Mouse (Mus musculus) neural tube, embryonic 15.5 days (tissue): ENCODE measurements around the gene Tfdp2. TPM values are rescaled to one million over a fixed set of nuclear protein-coding genes. Genes with fewer than 3 reads are reported as not detected.

Source experiments
- ATAC-seq: fragments of 200-750 bp; cut with Nextera tagmentation; 2 replicates; pipeline ENCODE4 v1.8.0; 2017; ENCODE audit warnings: mild to moderate bottlenecking, moderate TSS enrichment, moderate library complexity; ENCODE audit not compliant: low FRiP score
- H3K27ac ChIP-seq: fragments of 300-500 bp; sonication (generic); replicated peaks from 2 replicates; pipeline ENCODE4 v1.5.1; 2015; ENCODE audit warnings: mild to moderate bottlenecking, inconsistent platforms
- H3K27me3 ChIP-seq: fragments of 300-500 bp; sonication (generic); replicated peaks from 2 replicates; pipeline ENCODE4 v1.6.1; 2015; ENCODE audit warnings: inconsistent platforms
- H3K36me3 ChIP-seq: fragments of 300-500 bp; sonication (generic); 2 replicates; pipeline ENCODE4 v1.6.1; 2015; ENCODE audit warnings: inconsistent platforms
- H3K4me1 ChIP-seq: fragments of 300-500 bp; sonication (generic); 2 replicates; pipeline ENCODE4 v1.6.1; 2015; ENCODE audit warnings: inconsistent platforms
- H3K4me2 ChIP-seq: fragments of 300-500 bp; sonication (generic); 2 replicates; pipeline ENCODE4 v1.6.1; 2015; ENCODE audit warnings: inconsistent platforms, mild to moderate bottlenecking, moderate library complexity
- H3K4me3 ChIP-seq: fragments of 300-500 bp; sonication (generic); replicated peaks from 2 replicates; pipeline ENCODE4 v1.5.1; 2015; ENCODE audit warnings: mild to moderate bottlenecking, inconsistent platforms
- H3K9ac ChIP-seq: fragments of 300-500 bp; sonication (generic); replicated peaks from 2 replicates; pipeline ENCODE4 v1.6.1; 2015; ENCODE audit warnings: mild to moderate bottlenecking, inconsistent platforms
- H3K9me3 ChIP-seq: fragments of 300-500 bp; sonication (generic); replicated peaks from 2 replicates; pipeline ENCODE4 v1.6.1; 2016; ENCODE audit warnings: inconsistent platforms
- WGBS: fragments of 180-500 bp; shearing (Covaris S2); methylation state at CpG from one replicate; pipeline ENCODE4 v1.1.7; 2015; ENCODE audit warnings: mixed read lengths; 5-methylcytosine and 5-hydroxymethylcytosine counted together
- polyA plus RNA-seq: library from polyadenylated mRNA; unstranded; fragments of >200 nt; fragmentation: Nextera tagmentation; extraction: Ambion mirVana; gene quantifications from 2 replicates; pipeline ENCODE4 v1.2.1, GENCODE M21; 2015

Tfdp2 gene
- polyA plus RNA-seq, 1 experiment from 2014 or later, result 16.2 TPM

DNA sequence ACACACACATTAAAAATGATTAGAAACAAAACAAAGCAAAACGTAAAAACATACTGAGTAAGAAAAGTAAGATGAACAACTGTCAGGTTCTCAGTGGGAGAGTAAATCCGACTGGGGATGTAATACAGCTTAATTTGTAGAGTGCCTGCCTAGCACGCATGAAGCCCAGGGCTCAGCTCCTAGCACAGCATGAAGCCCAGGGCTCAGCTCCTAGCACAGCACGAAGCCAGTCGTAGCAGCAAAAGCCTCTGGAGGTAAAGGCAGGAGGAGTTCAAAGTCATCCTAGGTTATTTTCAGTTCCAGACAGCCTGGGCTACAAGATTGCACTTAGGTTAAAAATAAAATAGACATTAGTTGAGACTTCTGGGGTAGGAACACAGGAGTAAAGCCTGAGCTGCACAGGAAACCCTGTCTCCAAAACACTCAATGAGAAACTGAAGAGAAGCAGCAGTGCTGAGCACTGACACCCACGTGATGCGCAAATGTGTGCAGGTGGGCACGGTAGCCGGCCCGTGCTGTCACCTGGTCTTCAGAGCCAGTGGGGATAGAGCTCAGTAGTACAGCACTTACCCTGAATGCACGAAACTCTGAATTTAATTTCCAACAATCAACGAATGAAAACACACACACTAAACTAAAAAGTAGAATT, 157.2 kb downstream of the Tfdp2 start:
- H3K4me1 ChIP-seq, result 0 out of 2 replicates have a peak, but pooled peaks cover 2% of the 10 kb centered on the region
- no peaks in the 10 kb centered on the region for H3K36me3 ChIP-seq
- WGBS, result 83% methylated on average over 12 of the region's 12 CpGs
- H3K9me3 ChIP-seq, result no peaks in the 10 kb centered on the region
- no peak overlapping the region for H3K9ac ChIP-seq
- no peak for ATAC-seq
- no peak overlapping the region for H3K27ac ChIP-seq
- H3K4me3 ChIP-seq, result no peak overlapping the region
- no peak overlapping the region for H3K4me2 ChIP-seq
- no peaks in the 10 kb centered on the region for H3K27me3 ChIP-seq

- no peak overlapping the region for H3K9ac ChIP-seq
- H3K27ac ChIP-seq, result no peak overlapping the region
- no peaks in the 10 kb centered on the region for H3K9me3 ChIP-seq
- 0 out of 2 replicates have a peak, but pooled peaks cover 2% of the 10 kb centered on the region for H3K4me1 ChIP-seq
- H3K4me2 ChIP-seq, result no peak overlapping the region
- WGBS, result 75% methylated on average over 8 of the region's 8 CpGs
- no peak overlapping the region for H3K4me3 ChIP-seq
- H3K36me3 ChIP-seq, result no peaks in the 10 kb centered on the region
- ATAC-seq, result no peak
- H3K27me3 ChIP-seq, result no peaks in the 10 kb centered on the region
These were observed 157.7 kb downstream of the Tfdp2 start for GRCm38 (mm10) chr9:96353799-96354198.

- Histone ChIP-seq H3K4me3 (no peak overlapping the region), H3K9ac (no peak overlapping the region), H3K4me2 (no peak overlapping the region), H3K36me3 (no peaks in the 10 kb centered on the region), H3K27ac (no peak overlapping the region), H3K4me1 (peaks cover 25% of the 10 kb centered on the region), H3K9me3 (no peaks in the 10 kb centered on the region), H3K27me3 (no peaks in the 10 kb centered on the region)
- no peak for ATAC-seq
- 96% methylated on average over 3 of the region's 3 CpGs for WGBS
These were observed 164.0 kb downstream of the Tfdp2 start for GRCm38 (mm10) chr9:96360056-96360455.

GRCm38 (mm10) chr9:96363581-96364140, 167.6 kb downstream of the Tfdp2 start:
- Histone ChIP-seq H3K27me3 (no peaks in the 10 kb centered on the region), H3K9ac (peak overlapping the region; percentile 70), H3K36me3 (no peaks in the 10 kb centered on the region), H3K4me2 (peak overlapping the region; percentile 66), H3K4me1 (peaks cover 27% of the 10 kb centered on the region), H3K4me3 (peak overlapping the region; percentile 91), H3K27ac (peak overlapping the region; percentile 90), H3K9me3 (no peaks in the 10 kb centered on the region)
- under 1% methylated on average over 52 of the region's 64 CpGs for WGBS
- peak; percentile 69 for ATAC-seq

DNA sequence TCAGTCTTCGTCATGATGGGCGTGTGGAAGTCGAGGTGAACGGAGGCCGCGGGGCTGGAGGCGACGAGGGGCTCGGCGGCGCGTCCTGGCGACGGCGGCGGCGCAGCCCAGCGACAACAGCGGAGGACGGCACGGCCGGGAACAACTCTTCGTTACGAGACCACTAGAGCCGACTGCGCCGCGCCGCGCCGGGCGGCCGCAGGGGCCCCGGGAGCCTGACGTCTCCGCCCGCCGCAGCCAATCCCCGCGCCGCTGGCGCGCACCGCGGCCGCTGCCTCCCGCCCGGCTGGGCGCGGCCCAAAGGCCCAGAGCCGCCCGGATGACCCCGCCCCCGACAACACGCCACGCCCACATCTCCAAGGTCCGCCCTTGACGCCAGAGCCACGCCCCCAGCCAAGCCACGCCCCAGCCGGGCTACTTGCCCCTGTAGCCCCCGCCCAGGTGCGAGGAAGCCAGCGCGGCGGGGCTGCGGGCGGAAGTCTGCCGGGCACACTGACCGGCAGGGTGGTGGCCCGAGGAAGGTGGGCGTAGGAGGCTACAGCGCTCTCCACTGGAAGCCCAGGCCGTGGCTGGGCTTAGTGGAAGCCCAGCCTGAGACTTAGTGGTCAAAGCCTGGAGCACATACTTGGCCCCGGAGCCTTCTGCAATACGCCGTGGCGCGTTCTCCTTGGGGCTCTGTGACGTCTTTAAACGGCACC, 168.2 kb downstream of the Tfdp2 start, which contains the start of gene Atp1b3:
Gene Atp1b3 (minus strand): TSS at position 302 of the 698 bp plus-strand sequence.
- no peaks in the 10 kb centered on the region for H3K9me3 ChIP-seq
- peaks cover 27% of the 10 kb centered on the region for H3K4me1 ChIP-seq
- ATAC-seq, result peak; percentile 98
- H3K9ac ChIP-seq, result peak within 1 kb of the TSS; percentile 70
- H3K27me3 ChIP-seq, result no peaks in the 10 kb centered on the region
- H3K36me3 ChIP-seq, result no peaks in the 10 kb centered on the region
- under 1% methylated on average over 69 of the region's 81 CpGs for WGBS
- H3K27ac ChIP-seq, result peak within 1 kb of the TSS; percentile 90
- H3K4me2 ChIP-seq, result peak within 1 kb of the TSS; percentile 66
- peak within 1 kb of the TSS; percentile 91 for H3K4me3 ChIP-seq

GRCm38 (mm10) chr9:96365271-96365872, 169.3 kb downstream of the Tfdp2 start:
- H3K9ac ChIP-seq, result no peak overlapping the region
- H3K27ac ChIP-seq, result no peak overlapping the region
- WGBS, result 67% methylated on average over 6 of the region's 6 CpGs
- no peak for ATAC-seq
- no peak overlapping the region for H3K4me3 ChIP-seq
- no peaks in the 10 kb centered on the region for H3K27me3 ChIP-seq
- peaks cover 27% of the 10 kb centered on the region for H3K4me1 ChIP-seq
- H3K36me3 ChIP-seq, result no peaks in the 10 kb centered on the region
- 0 out of 2 replicates have a peak overlapping the region, but pooled peaks have one; percentile 1 for H3K4me2 ChIP-seq
- H3K9me3 ChIP-seq, result no peaks in the 10 kb centered on the region

- no peaks in the 10 kb centered on the region for H3K27me3 ChIP-seq
- H3K4me3 ChIP-seq, result no peak overlapping the region
- no peaks in the 10 kb centered on the region for H3K9me3 ChIP-seq
- H3K9ac ChIP-seq, result no peak overlapping the region
- H3K36me3 ChIP-seq, result no peaks in the 10 kb centered on the region
- no peak overlapping the region for H3K27ac ChIP-seq
- no peak for ATAC-seq
- H3K4me2 ChIP-seq, result no peak overlapping the region
- 73% methylated on average over 5 of the region's 5 CpGs for WGBS
- 0 out of 2 replicates have a peak, but pooled peaks cover 4% of the 10 kb centered on the region for H3K4me1 ChIP-seq
These were observed 173.7 kb downstream of the Tfdp2 start for GRCm38 (mm10) chr9:96369654-96370384.

DNA sequence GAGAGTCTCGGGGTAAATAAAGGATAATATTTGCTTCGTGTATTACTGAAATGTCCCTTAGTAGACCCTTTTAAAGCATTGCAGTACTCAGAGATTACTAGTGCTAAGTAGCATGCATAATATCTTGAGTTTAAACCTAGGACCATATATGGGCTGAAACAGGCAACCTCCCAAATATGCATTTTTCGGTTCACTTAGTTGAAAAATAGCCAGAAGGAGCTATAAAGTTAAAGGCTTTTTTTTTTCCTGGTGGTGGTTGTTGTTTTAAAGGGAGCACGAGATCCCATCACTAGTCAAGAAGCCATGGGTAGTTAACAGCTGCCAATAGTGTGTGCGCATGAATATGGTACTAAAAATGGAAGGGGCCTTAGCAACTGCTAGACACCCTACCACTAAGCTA, 175.0 kb downstream of the Tfdp2 start:
- 87% methylated on average over 5 of the region's 5 CpGs for WGBS
- H3K4me2 ChIP-seq, result no peak overlapping the region

More for the DNA sequence above, 175.0 kb downstream of the Tfdp2 start:
- no peak overlapping the region for H3K9ac ChIP-seq
- no peaks in the 10 kb centered on the region for H3K9me3 ChIP-seq
- ATAC-seq, result no peak
- no peak overlapping the region for H3K4me3 ChIP-seq
- H3K27ac ChIP-seq, result no peak overlapping the region
- H3K36me3 ChIP-seq, result no peaks in the 10 kb centered on the region
- H3K4me1 ChIP-seq, result no peaks in the 10 kb centered on the region
- H3K27me3 ChIP-seq, result no peaks in the 10 kb centered on the region

Other genes with a start within 250 kb of the Tfdp2 start
- 16.4 and 16.8 TPM in 2 replicates for gene Xrn1, start 241.5 kb upstream of the Tfdp2 start, polyA plus RNA-seq
- 2.5 and 2.9 TPM in 2 replicates for gene Gk5, start 76.9 kb upstream of the Tfdp2 start, polyA plus RNA-seq
- gene Atp1b3, start 168.2 kb downstream of the Tfdp2 start, polyA plus RNA-seq, result 177 and 189 TPM in 2 replicates